Mouse (Mus musculus) midbrain, embryonic 10.5 days (tissue): Measurements from ENCODE around the gene Slc12a8. TPM values are rescaled to one million over a fixed set of nuclear protein-coding genes. Genes with fewer than 3 reads are reported as not detected.
A peak's percentile ranks its signal among the peaks of the same experiment; 100 is the strongest.

Source experiments
- DNase-seq: peaks from one replicate; pipeline ENCODE4 v3.0.0-alpha.2; 2017; ENCODE audit warnings: low spot score
- H3K27ac ChIP-seq: fragments of 300-500 bp; sonication (generic); replicated peaks from 2 replicates; pipeline ENCODE4 v1.5.1; 2016; ENCODE audit warnings: mild to moderate bottlenecking
- H3K27me3 ChIP-seq: fragments of 300-500 bp; sonication (generic); 2 replicates; pipeline ENCODE4 v1.6.1; 2016; ENCODE audit warnings: low read depth, mild to moderate bottlenecking; ENCODE audit not compliant: poor library complexity, severe bottlenecking
- H3K36me3 ChIP-seq: fragments of 300-500 bp; sonication (generic); 2 replicates; pipeline ENCODE4 v1.6.1; 2016; ENCODE audit warnings: mild to moderate bottlenecking, moderate library complexity
- H3K4me1 ChIP-seq: fragments of 300-500 bp; sonication (generic); 2 replicates; pipeline ENCODE4 v1.6.1; 2016
- H3K4me3 ChIP-seq: fragments of 300-500 bp; sonication (generic); 2 replicates; pipeline ENCODE4 v1.5.1; 2016; ENCODE audit warnings: mild to moderate bottlenecking, moderate library complexity
- H3K9me3 ChIP-seq: fragments of 300-500 bp; sonication (generic); replicated peaks from 2 replicates; pipeline ENCODE4 v1.6.1; 2016; ENCODE audit warnings: mild to moderate bottlenecking
- WGBS: fragments of 180-500 bp; shearing (Covaris S2); methylation state at CpG from one replicate; pipeline ENCODE4 v1.1.7; 2016; 5-methylcytosine and 5-hydroxymethylcytosine counted together
- polyA plus RNA-seq: library from polyadenylated mRNA; unstranded; fragments of >200 nt; fragmentation: Nextera tagmentation; extraction: Ambion mirVana; gene quantifications from 2 replicates; pipeline ENCODE4 v1.2.1, GENCODE M21; 2016

Gene Slc12a8
- polyA plus RNA-seq, 1 experiment from 2014 or later: 1.9 TPM

GRCm38 (mm10) chr16:33659521-33659920 is 142.4 kb downstream of the Slc12a8 start:
- no peak overlapping the region for H3K4me3 ChIP-seq
- no peaks in the 10 kb centered on the region for H3K9me3 ChIP-seq
- no peak for DNase-seq
- 90% methylated on average over 5 of the region's 5 CpGs for WGBS
- H3K36me3 ChIP-seq: no peaks in the 10 kb centered on the region
- no peaks in the 10 kb centered on the region for H3K27me3 ChIP-seq
- H3K27ac ChIP-seq: no peak overlapping the region
- H3K4me1 ChIP-seq: peaks cover 8% of the 10 kb centered on the region; the same call in 1 of the 2 replicates

DNA sequence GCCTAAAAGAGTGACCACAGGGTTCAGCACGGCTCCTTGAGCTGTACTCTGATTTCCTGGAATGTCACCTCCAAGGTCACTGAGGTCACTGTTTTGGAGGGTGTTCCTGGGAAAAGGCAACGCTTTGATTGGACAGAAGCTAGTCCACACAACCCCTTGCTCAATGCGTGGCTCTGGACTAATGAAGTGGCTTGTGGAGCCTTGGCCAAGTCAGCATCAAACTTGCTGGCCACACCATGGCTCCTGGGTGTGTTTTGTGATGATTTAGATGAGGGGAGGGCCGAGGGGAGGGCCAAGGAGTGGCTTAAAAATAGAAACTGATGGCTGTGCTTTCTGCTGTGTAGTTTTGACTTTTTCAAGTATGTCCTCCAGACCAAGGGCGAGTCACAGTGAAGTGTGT is 143.0 kb downstream of the Slc12a8 start:
- Histone ChIP-seq H3K27me3 (no peaks in the 10 kb centered on the region), H3K4me1 (peaks cover 8% of the 10 kb centered on the region; the same call in 1 of the 2 replicates), H3K4me3 (no peak overlapping the region), H3K27ac (no peak overlapping the region), H3K9me3 (no peaks in the 10 kb centered on the region), H3K36me3 (no peaks in the 10 kb centered on the region)
- 69% methylated on average over 5 of the region's 5 CpGs for WGBS
- DNase-seq: no peak

- H3K27me3 ChIP-seq: no peaks in the 10 kb centered on the region
Measured at GRCm38 (mm10) chr16:33662841-33663240, 145.7 kb downstream of the Slc12a8 start.

GRCm38 (mm10) chr16:33666226-33666625 is 149.1 kb downstream of the Slc12a8 start:
- H3K9me3 ChIP-seq: no peaks in the 10 kb centered on the region
- 94% methylated on average over 6 of the region's 6 CpGs for WGBS
- no peaks in the 10 kb centered on the region for H3K27me3 ChIP-seq
- no peak for DNase-seq
- no peaks in the 10 kb centered on the region for H3K36me3 ChIP-seq
- no peak overlapping the region for H3K27ac ChIP-seq
- no peak overlapping the region for H3K4me3 ChIP-seq
- peaks cover 4% of the 10 kb centered on the region; the same call in 1 of the 2 replicates for H3K4me1 ChIP-seq

More at GRCm38 (mm10) chr16:33662841-33663240, 145.7 kb downstream of the Slc12a8 start:
- 93% methylated on average over 10 of the region's 10 CpGs for WGBS
- Histone ChIP-seq H3K9me3 (no peaks in the 10 kb centered on the region), H3K4me1 (peaks cover 8% of the 10 kb centered on the region; the same call in 1 of the 2 replicates), H3K4me3 (no peak overlapping the region), H3K27ac (no peak overlapping the region; the same call in 1 of the 2 replicates), H3K36me3 (no peaks in the 10 kb centered on the region)
- no peak for DNase-seq

- WGBS: 90% methylated on average over 4 of the region's 4 CpGs
- no peaks in the 10 kb centered on the region for H3K9me3 ChIP-seq
- DNase-seq: no peak
- no peaks in the 10 kb centered on the region for H3K27me3 ChIP-seq
- no peaks in the 10 kb centered on the region for H3K36me3 ChIP-seq
- no peak overlapping the region for H3K4me3 ChIP-seq
- H3K4me1 ChIP-seq: peaks cover 4% of the 10 kb centered on the region; the same call in 1 of the 2 replicates
- H3K27ac ChIP-seq: no peak overlapping the region
Measured at GRCm38 (mm10) chr16:33666985-33667538, 149.9 kb downstream of the Slc12a8 start.

DNA sequence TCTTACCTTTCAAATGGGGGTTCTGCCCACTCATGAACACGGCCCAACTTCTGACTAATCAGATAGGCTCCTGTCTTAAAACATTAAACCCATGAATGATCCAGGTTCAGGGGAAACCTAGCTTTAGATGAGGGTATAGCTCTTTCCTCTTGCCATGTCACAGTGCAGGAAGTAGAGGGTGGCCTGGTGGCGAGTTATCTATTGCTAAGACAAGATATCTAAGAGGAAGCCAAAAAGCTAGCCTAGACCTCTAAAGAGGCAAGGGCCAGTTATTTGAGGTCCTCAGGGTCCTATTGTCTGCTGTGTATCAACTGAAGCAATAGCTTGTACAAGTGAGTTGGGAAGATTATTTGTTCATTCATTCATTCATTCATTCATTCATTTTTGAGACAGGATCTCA is 151.3 kb downstream of the Slc12a8 start:
- Histone ChIP-seq H3K4me1 (peaks cover 10% of the 10 kb centered on the region), H3K27me3 (no peaks in the 10 kb centered on the region), H3K27ac (no peak overlapping the region), H3K4me3 (no peak overlapping the region), H3K9me3 (no peaks in the 10 kb centered on the region), H3K36me3 (no peaks in the 10 kb centered on the region)
- no peak for DNase-seq
- over 99% methylated on average over 2 of the region's 2 CpGs for WGBS

- no peaks in the 10 kb centered on the region for H3K36me3 ChIP-seq
- DNase-seq: no peak
- H3K4me1 ChIP-seq: peaks cover 14% of the 10 kb centered on the region
- no peak overlapping the region for H3K4me3 ChIP-seq
- no peaks in the 10 kb centered on the region for H3K9me3 ChIP-seq
- H3K27ac ChIP-seq: no peak overlapping the region
- 84% methylated on average over 1 of the region's 1 CpGs for WGBS
- no peaks in the 10 kb centered on the region for H3K27me3 ChIP-seq
Measured at GRCm38 (mm10) chr16:33669072-33669471, 151.9 kb downstream of the Slc12a8 start.

- H3K27me3 ChIP-seq: no peaks in the 10 kb centered on the region
- no peak overlapping the region for H3K4me3 ChIP-seq
- H3K4me1 ChIP-seq: peaks cover 14% of the 10 kb centered on the region
- 0 out of 2 replicates have a peak, but pooled peaks cover 3% of the 10 kb centered on the region for H3K9me3 ChIP-seq
- H3K36me3 ChIP-seq: no peaks in the 10 kb centered on the region
- DNase-seq: no peak
- peak overlapping the region; percentile 39 for H3K27ac ChIP-seq
- WGBS: 81% methylated on average over 3 of the region's 3 CpGs
Measured at GRCm38 (mm10) chr16:33670340-33670739, 153.2 kb downstream of the Slc12a8 start.

- H3K4me3 ChIP-seq: no peak overlapping the region
- 92% methylated on average over 2 of the region's 2 CpGs for WGBS
- DNase-seq: no peak
- H3K27me3 ChIP-seq: no peaks in the 10 kb centered on the region
- 0 out of 2 replicates have a peak, but pooled peaks cover 3% of the 10 kb centered on the region for H3K9me3 ChIP-seq
- peak overlapping the region; percentile 39 for H3K27ac ChIP-seq
- no peaks in the 10 kb centered on the region for H3K36me3 ChIP-seq
- peaks cover 14% of the 10 kb centered on the region for H3K4me1 ChIP-seq
Measured at GRCm38 (mm10) chr16:33670933-33671332, 153.8 kb downstream of the Slc12a8 start.

GRCm38 (mm10) chr16:33672188-33672587 is 155.1 kb downstream of the Slc12a8 start:
- DNase-seq: no peak
- H3K27ac ChIP-seq: no peak overlapping the region
- no peak overlapping the region for H3K4me3 ChIP-seq
- 92% methylated on average over 4 of the region's 4 CpGs for WGBS
- no peaks in the 10 kb centered on the region for H3K27me3 ChIP-seq
- 0 out of 2 replicates have a peak, but pooled peaks cover 3% of the 10 kb centered on the region for H3K9me3 ChIP-seq
- peaks cover 24% of the 10 kb centered on the region for H3K4me1 ChIP-seq
- no peaks in the 10 kb centered on the region for H3K36me3 ChIP-seq

- Histone ChIP-seq H3K9me3 (0 out of 2 replicates have a peak, but pooled peaks cover 3% of the 10 kb centered on the region), H3K4me3 (no peak overlapping the region), H3K36me3 (no peaks in the 10 kb centered on the region), H3K27me3 (no peaks in the 10 kb centered on the region), H3K27ac (peak overlapping the region; percentile 43; the same call in 1 of the 2 replicates), H3K4me1 (peaks cover 28% of the 10 kb centered on the region)
- no peak for DNase-seq
- 89% methylated on average over 4 of the region's 4 CpGs for WGBS
Measured at GRCm38 (mm10) chr16:33672643-33673042, 155.5 kb downstream of the Slc12a8 start.

GRCm38 (mm10) chr16:33673530-33674109 is 156.5 kb downstream of the Slc12a8 start:
- Histone ChIP-seq H3K4me1 (peaks cover 29% of the 10 kb centered on the region), H3K27me3 (no peaks in the 10 kb centered on the region), H3K27ac (peak overlapping the region; percentile 43; the same call in 1 of the 2 replicates), H3K4me3 (no peak overlapping the region), H3K9me3 (0 out of 2 replicates have a peak, but pooled peaks cover 3% of the 10 kb centered on the region), H3K36me3 (no peaks in the 10 kb centered on the region)
- WGBS: 73% methylated on average over 14 of the region's 14 CpGs
- DNase-seq: peak; percentile 35

DNA sequence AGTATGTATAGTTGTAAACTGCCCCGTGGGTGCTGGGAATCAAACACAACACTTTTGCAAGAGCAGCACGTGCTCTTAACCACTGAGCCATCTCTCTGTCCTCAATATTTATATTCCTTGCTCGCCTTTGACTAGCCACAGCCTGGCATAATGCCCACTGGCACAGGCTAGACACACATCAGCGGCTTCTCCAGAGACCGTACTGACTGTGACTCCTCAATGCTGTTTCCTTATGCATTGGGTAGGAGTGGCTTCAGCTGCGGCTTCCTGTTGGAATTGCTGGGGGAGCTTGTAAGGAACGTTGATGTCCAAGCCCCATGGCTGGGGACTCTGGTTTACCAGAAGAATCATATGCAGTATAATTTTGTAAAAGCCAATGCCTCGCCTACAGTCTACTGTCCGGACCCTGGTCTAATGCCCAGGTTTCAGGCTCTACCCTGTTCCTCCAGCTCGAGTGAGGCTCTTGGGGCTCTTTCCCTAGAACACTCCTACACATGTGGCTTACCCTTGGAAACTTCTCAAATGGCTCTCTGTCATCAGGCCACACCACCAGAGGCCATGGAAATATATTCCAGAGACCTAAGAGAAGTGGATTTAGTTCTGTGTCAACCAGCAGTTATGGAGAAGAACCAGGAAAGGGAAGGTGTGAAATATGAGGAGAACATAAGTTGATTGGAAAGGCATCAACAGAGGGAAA is 158.2 kb downstream of the Slc12a8 start:
- H3K9me3 ChIP-seq: 0 out of 2 replicates have a peak, but pooled peaks cover 3% of the 10 kb centered on the region
- no peaks in the 10 kb centered on the region for H3K36me3 ChIP-seq
- H3K4me3 ChIP-seq: no peak overlapping the region
- H3K27ac ChIP-seq: peak overlapping the region; percentile 56
- DNase-seq: no peak
- WGBS: 94% methylated on average over 10 of the region's 10 CpGs
- H3K4me1 ChIP-seq: peaks cover 32% of the 10 kb centered on the region
- no peaks in the 10 kb centered on the region for H3K27me3 ChIP-seq
